Mouse (Mus musculus): Measurements from ENCODE around the gene Gm9833.

Gm9833 gene

DNA sequence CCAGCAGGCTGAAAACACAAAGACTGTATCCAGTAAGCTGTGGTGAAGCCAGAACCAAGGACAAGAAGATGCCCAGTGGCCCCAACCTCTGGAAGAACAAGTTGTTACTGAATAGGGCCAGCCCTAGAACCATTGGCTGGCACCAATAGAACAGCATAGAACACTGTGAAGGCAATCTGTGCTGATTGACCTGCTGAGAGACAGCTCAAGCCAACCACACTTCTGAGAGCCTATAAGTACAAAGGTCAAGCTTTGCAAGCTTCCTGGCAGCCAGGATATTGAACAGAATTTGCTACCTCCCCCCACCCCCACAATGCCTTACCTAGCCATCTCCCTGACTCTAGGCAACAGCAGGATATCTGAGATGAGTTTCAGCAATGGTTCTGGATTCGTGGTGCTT lies 35.7 kb downstream of the Gm9833 start:
- no peak for DNase-seq

DNA sequence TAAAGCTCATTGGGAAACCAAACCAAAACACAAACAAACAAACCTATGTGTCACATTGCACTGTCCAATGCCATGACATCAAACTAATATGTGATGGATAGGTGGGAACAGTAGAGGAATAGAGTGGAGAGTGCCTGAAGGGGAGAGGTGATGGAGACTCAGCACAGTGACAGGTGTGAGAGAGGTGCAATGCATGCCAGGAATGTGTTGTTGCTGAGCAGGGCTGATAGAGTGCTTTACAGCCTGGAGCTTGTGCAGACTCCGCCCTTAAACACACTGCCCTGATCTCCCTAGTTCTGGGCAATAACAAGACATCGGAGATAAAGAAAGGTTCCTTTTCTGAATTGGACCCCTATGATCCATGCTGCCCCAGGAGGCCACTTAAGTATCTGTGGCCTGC lies 36.2 kb downstream of the Gm9833 start:
- DNase-seq = no peak

DNA sequence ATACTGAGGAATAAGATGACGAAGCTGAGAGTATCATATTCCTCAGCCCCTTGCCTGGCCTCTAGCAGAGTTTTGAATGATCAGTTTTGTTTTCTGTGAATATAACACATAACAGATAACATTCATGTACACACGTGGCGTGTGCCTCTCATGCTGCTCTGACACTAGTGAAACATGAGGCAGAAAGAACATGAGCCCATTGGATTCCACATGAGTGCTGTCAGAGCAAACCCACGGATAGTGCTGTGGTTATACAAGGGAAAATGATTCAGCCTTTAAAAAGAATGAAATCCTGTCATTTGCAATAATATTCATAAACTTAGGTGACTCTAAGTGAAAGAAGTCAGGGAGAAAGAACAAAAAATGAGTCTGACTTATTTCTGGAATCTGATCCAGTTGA lies 37.4 kb downstream of the Gm9833 start:
- DNase-seq = no peak

DNA sequence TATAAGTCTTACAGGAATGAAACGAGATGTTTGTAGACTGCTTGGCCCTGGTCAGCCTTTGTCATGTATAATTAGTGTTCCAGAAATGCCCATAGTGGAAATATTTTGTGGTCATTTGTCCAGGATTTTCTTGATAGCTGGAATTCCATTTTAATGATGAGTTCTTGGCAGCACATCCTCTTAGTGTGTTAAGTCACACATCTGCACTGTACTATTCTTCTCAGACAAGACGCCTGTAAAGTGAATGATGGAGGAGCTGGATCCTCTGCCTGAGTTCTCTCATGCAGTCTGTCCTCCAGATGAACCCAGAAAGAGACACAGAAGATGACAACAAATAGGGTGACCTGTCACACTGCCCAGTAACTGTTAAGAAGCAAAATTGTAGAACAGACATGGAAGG lies 38.1 kb downstream of the Gm9833 start:
- DNase-seq = no peak

DNA sequence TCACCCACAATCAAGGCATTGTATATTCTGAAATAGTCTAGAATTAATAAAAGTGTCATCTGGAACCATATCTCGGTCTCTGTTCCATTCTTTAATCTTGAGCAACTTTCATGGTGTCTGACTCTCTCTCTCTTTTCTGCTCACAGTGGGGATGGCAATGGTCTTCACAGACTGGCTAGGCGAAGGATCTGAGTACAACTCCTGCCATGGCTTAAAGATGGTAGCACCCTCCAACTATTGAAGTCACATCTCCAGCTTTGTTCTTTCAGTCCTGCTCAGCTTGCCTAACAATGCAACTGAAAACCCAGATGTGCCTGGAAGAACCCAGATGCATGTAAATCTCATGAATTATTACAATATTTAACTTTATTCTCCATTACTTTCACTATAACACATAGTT lies 38.6 kb downstream of the Gm9833 start:
- DNase-seq = no peak

DNA sequence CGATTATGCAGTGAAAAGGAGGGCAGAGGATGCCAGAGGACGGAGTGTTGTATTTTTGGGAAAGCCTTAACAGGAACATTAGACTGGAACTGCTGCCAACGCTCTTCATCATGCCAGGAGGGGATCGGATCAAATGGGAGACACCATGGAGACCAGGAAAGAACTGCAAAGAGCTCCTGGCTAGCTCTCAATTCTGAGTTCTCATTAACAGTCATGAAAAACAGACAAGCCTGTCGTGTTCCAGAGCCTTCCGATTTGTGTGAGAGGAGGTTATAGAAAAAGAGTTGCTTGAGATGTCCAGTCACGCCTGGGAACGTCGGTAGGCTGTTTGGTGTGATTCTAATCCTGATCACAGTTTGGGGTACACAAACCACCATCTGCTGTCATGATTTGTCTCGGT lies 39.0 kb downstream of the Gm9833 start:
- no peak for DNase-seq

DNA sequence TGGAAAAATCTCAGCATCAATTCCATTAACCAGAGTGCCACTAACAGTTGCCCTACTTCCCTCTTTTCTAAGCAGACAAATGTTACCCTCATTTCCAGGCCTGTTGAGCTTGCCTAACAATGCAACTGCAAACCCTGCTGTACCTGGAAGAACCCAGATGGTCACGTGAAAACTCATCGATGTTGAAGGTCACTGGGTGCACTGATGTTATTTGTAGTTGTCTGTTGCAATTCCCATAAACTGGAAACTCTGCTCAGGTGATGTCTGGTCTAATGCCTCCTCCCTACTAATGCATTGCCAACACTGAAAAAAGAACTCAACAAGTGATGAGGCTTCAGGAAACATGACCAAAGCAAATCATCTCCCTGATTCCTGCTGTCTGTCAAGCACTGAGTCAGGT lies 39.6 kb downstream of the Gm9833 start:
- DNase-seq = no peak
